Mouse (Mus musculus) layer of hippocampus, postnatal 14 days (tissue): Measurements from ENCODE around the gene Grip1. TPM values are rescaled to one million over a fixed set of nuclear protein-coding genes. Genes with fewer than 3 reads are reported as not detected.
A peak's percentile ranks its signal among the peaks of the same experiment; 100 is the strongest.

Experiments
- DNase-seq, 2 experiments: peaks; one replicate each; pipeline ENCODE4 v3.0.0; 2021 to 2022; ENCODE audit warnings: low spot score in 2 of 2, mixed read lengths in 1 of 2
- total RNA-seq, 2 experiments: library from RNA; stranded (reverse); gene quantifications; 2 replicates each; pipeline ENCODE4 v1.2.3; 2021

Grip1 gene
- total RNA-seq, 2 experiments from 2014 or later, result 40.2 to 40.3 TPM

GRCm38 (mm10) chr10:119646500-119647439, 193.1 kb downstream of the Grip1 start:
- peak; percentile 65 to 76 for DNase-seq

DNA sequence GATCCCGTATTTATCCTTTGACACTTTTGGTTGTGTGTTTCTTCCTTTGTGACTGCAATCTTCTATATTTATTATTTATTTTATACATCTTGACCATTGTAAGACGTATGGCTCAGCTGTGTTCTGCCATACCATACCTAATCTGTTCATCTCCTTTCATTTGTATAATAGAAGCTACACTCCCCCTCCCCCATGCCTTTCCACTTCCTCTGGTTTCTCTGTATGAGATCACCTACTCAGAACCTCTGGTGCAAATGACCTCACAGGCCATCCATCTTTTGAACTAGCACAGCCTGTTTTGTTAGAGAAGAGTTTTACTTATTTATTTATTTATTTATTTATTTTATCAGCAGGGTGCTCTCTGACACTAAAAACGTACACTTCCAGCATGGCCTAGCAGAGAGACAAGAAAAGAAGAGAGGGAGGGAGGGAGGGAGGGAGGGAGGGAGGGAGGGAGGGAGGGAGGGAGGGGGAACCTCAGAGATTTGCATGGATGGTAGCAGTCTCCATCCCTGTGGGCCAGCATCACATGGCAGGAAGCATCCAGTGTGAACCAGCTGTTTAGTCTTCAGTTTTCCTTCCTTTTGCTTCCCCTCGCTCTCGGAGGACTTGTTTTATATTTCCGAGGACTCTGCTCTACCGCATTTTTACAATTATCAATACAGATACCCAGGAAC, 207.2 kb downstream of the Grip1 start:
- DNase-seq, result no peak

GRCm38 (mm10) chr10:119663586-119663985, 210.0 kb downstream of the Grip1 start:
- DNase-seq, result no peak

- DNase-seq, result no peak
These were observed 212.8 kb downstream of the Grip1 start for GRCm38 (mm10) chr10:119666386-119666785.

DNA sequence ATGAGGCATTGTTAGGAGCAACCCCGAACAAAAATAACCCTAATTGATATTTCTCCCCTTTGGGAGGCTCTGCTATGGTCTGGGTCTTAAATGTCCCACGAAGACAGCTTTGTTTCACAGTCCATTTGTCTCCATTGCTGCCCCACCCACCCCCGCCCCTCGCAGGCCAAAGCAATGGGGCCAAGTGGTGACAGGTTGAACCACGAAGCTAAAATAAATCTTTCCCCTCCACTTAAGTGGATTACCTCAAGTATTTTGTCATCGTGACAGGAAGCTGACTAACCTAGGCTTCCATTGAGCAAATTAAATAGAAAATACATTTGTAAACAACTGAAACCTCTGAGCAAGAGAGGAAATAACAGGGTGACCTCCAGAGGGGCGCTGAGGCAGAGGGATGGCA, 216.8 kb downstream of the Grip1 start:
- DNase-seq, result no peak

GRCm38 (mm10) chr10:119684377-119684826, 230.8 kb downstream of the Grip1 start:
- DNase-seq, result no peak

GRCm38 (mm10) chr10:119691358-119692083, 237.9 kb downstream of the Grip1 start:
- peak; percentile 63 to 69 for DNase-seq

- peak; percentile 16 to 17 for DNase-seq
These were observed 238.8 kb downstream of the Grip1 start for GRCm38 (mm10) chr10:119692284-119692890.

- peak in 1 of 2 experiments; percentile 16 for DNase-seq
These were observed 239.8 kb downstream of the Grip1 start for GRCm38 (mm10) chr10:119693400-119693799.

DNA sequence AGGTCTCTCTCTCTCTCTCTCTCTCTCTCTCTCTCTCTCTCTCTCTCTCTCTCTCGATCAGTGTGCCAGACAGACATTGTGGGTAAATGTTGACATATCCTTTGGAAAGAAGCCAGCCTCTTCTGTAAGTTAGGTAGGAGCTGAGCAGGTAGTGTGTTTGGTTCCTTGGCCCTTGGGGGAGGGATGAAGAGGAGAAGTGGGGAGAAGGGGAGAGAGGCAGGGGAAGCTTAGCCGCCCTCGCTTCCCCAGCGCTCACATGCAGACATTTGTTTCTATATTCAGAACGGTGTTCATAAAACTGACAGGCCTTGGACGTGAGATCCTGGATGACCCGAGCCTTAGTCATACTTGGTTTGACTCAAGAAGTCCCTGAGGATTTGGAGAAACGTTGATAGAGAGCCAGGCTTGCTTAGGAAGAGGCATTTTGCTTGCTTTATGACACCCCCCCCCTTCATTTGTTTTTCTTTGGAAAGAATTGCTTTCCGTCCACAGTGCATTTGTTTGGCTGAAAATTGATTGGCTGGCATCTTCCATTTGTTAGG, 243.7 kb downstream of the Grip1 start:
- DNase-seq, result no peak

- no peak for DNase-seq
These were observed 251.7 kb downstream of the Grip1 start for GRCm38 (mm10) chr10:119705348-119705747.

GRCm38 (mm10) chr10:119706281-119706680, 252.7 kb downstream of the Grip1 start:
- peak in 1 of 2 experiments; percentile 16 for DNase-seq

GRCm38 (mm10) chr10:119706983-119707382, 253.4 kb downstream of the Grip1 start:
- peak in 1 of 2 experiments; percentile 10 for DNase-seq

DNA sequence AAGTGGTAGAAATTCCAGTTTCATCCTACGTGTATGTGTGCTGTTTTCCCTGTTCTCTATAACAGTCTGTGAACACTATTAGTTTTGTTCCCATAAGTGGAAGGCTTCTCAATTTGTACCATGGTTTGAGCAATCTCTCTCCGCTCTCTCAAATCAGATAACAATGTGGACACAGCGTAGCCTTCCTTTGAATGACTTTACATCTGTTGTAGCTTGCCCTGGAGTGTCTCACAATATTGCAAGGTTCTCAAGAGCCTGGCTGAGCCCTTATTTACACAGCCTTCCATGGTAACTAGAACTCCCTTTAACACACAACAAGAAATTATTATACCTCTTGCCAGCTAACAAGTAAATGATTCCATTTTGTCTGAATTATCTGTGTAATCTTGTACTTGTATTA, 268.3 kb downstream of the Grip1 start:
- DNase-seq, result no peak

- DNase-seq, result no peak
These were observed 268.8 kb downstream of the Grip1 start for GRCm38 (mm10) chr10:119722471-119722870.

DNA sequence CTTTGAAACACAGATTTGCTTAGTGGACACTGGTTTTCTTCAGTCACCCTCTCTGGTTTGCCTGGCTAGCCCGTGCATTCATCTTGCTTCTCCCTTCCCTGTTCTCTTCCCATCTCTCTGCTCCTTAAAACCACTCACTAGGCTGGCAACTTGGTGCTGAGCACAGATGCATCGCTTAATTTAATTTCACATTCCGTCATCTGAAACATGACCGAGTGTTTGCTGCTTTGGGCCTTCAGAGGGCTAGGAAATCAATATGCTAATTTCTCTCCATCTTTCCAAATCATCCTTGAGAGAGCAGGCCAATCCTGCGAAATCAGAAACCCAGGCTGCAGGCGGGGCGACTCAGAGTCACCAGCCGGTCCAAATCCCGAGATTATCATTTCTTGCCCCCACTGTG, 270.0 kb downstream of the Grip1 start:
- DNase-seq, result no peak

DNA sequence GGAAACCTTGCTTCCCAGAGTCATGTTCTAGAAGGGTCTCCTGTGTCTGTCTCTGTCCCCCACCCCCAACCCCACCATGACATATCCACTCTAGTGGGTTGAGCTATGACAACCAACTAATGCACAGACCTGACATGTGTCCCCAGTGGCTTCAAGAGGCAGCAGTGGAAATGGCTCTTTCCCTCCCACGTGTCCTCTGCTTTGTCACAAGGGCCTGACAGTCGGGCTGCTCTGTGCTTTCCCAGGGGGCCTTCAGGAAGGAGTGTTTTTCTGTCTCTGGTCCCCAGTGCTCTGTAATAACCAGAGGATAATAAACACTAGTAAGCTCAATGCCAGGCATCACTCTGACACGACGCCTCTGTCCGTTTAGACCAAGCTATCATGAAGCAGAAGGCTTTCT, 271.7 kb downstream of the Grip1 start:
- no peak for DNase-seq

- no peak for DNase-seq
These were observed 272.3 kb downstream of the Grip1 start for GRCm38 (mm10) chr10:119725966-119726365.

DNA sequence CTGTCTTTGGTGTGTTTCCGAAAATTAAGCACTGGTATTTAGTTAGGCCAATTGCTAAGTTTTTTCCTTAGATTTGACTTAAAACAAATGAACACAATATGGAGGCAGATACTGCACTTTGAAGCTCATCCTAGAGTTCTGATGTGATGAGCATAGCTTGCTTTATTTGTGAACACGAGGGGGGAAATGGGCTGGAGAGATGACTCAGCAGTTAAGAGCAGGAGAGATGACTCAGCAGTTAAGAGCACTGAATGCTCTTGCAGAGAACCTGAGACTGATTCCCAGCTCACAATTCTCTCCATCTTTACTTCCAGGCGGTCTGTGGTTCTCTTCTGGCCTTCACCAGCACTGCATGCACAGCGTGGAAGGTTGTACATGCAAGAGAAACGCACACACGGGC, 273.3 kb downstream of the Grip1 start:
- DNase-seq, result no peak

GRCm38 (mm10) chr10:119730206-119730605, 276.6 kb downstream of the Grip1 start:
- DNase-seq, result no peak
